Mouse (Mus musculus) CH12.LX (cell line): ENCODE data around the gene Hist1h1c. TPM values are rescaled to one million over a fixed set of nuclear protein-coding genes. Genes with fewer than 3 reads are reported as not detected.
"Not testable (repeated sequence)": the region's sequence is repeated elsewhere in the genome, so short reads cannot be mapped to it uniquely, and the experiment has no call there.

ENCODE experiments used
- DNase-seq: peaks from one replicate; pipeline ENCODE4 v3.0.0-alpha.2; 2013; ENCODE audit errors: extremely low read depth
- H3K27ac ChIP-seq: 2 replicates; pipeline ENCODE4 v1.5.1; 2012; ENCODE audit warnings: low read depth, mild to moderate bottlenecking, control low read depth, moderate library complexity; ENCODE audit not compliant: insufficient read depth
- H3K27me3 ChIP-seq: replicated peaks from 2 replicates; pipeline ENCODE3; 2012; ENCODE audit warnings: inconsistent platforms
- H3K36me3 ChIP-seq, 2 experiments: replicated peaks in 1 of 2; 2 replicates each; pipeline versions ENCODE3 to v1.6.1; 2012; ENCODE audit warnings: inconsistent platforms in 1 of 2, low read length in 1 of 2, mild to moderate bottlenecking in 1 of 2, mixed read lengths in 1 of 2, moderate library complexity in 1 of 2; ENCODE audit not compliant: control insufficient read depth in 1 of 2, insufficient read depth in 1 of 2
- H3K4me1 ChIP-seq, 2 experiments: 2 replicates each; pipeline ENCODE4 v1.6.1; 2012; ENCODE audit warnings: inconsistent platforms in 1 of 2, moderate library complexity in 1 of 2; ENCODE audit not compliant: insufficient read depth in 2 of 2, control insufficient read depth in 1 of 2
- H3K4me2 ChIP-seq: 2 replicates; pipeline ENCODE4 v1.6.1; 2012; ENCODE audit warnings: low read depth, mild to moderate bottlenecking, control low read depth; ENCODE audit not compliant: poor library complexity, insufficient read depth, severe bottlenecking
- H3K4me3 ChIP-seq, 3 experiments: fragments of 150-350 bp in 1 of 3; sonication (generic) in 1 of 3; replicated peaks in 1 of 3; 2 replicates each; pipeline versions ENCODE3 to v1.5.1; 2011 to 2012; ENCODE audit warnings: low read depth in 2 of 3, low read length in 2 of 3, mild to moderate bottlenecking in 2 of 3, moderate library complexity in 2 of 3, control low read depth in 1 of 3, improper control_type of control experiment in 1 of 3, inconsistent platforms in 1 of 3, mixed read lengths in 1 of 3; ENCODE audit not compliant: poor library complexity in 1 of 3
- H3K79me2 ChIP-seq: replicated peaks from 2 replicates; pipeline ENCODE4 v1.6.1; 2012; ENCODE audit warnings: mild to moderate bottlenecking, moderate library complexity; ENCODE audit not compliant: control insufficient read depth, poor library complexity, insufficient read depth, severe bottlenecking; ENCODE audit errors: extremely low read depth
- H3K9ac ChIP-seq: 2 replicates; pipeline ENCODE4 v1.6.1; 2012; ENCODE audit warnings: low read depth, mild to moderate bottlenecking, control low read depth, moderate library complexity; ENCODE audit not compliant: insufficient read depth
- H3K9me3 ChIP-seq: replicated peaks from 2 replicates; pipeline ENCODE3; 2012; ENCODE audit warnings: low read length, inconsistent platforms, mixed read lengths
- BHLHE40 ChIP-seq: IDR thresholded peaks from 2 replicates; pipeline ENCODE4 v1.6.1; 2011; ENCODE audit warnings: mild to moderate bottlenecking, low read depth, low read length, improper control_type of control experiment
- CHD1 ChIP-seq: IDR thresholded peaks from 2 replicates; pipeline ENCODE4 v1.6.1; 2012; ENCODE audit warnings: low read depth, low read length, improper control_type of control experiment, inconsistent platforms
- CHD2 ChIP-seq: IDR thresholded peaks from 2 replicates; pipeline ENCODE4 v1.6.1; 2011; ENCODE audit warnings: low read length, improper control_type of control experiment
- ELF1 ChIP-seq: IDR thresholded peaks from 2 replicates; pipeline ENCODE4 v1.6.1; 2014; ENCODE audit warnings: low read depth, mild to moderate bottlenecking, inconsistent platforms, low read length, improper control_type of control experiment
- IRF4 ChIP-seq: IDR thresholded peaks from 2 replicates; pipeline ENCODE4 v1.6.1; 2014; ENCODE audit warnings: low read depth, mild to moderate bottlenecking, inconsistent platforms, low read length, improper control_type of control experiment
- MAFK ChIP-seq: IDR thresholded peaks from 2 replicates; pipeline ENCODE4 v1.6.1; 2011; ENCODE audit warnings: low read length, improper control_type of control experiment; ENCODE audit not compliant: insufficient replicate concordance
- MAX ChIP-seq: IDR thresholded peaks from 2 replicates; pipeline ENCODE4 v1.6.1; 2011; ENCODE audit warnings: low read length, improper control_type of control experiment
- MAZ ChIP-seq: IDR thresholded peaks from 2 replicates; pipeline ENCODE4 v1.6.1; 2012; ENCODE audit warnings: low read depth, mild to moderate bottlenecking, inconsistent platforms, low read length, improper control_type of control experiment, moderate library complexity
- MXI1 ChIP-seq: IDR thresholded peaks from 2 replicates; pipeline ENCODE4 v1.6.1; 2011; ENCODE audit warnings: mild to moderate bottlenecking, low read depth, low read length, improper control_type of control experiment
- MYC ChIP-seq: IDR thresholded peaks from 2 replicates; pipeline ENCODE4 v1.6.1; 2011; ENCODE audit warnings: low read depth, mild to moderate bottlenecking, improper control_type of control experiment, low read length
- NELFE ChIP-seq: IDR thresholded peaks from 2 replicates; pipeline ENCODE4 v1.6.1; 2011; ENCODE audit warnings: low read depth, low read length, improper control_type of control experiment
- NRF1 ChIP-seq: IDR thresholded peaks from 2 replicates; pipeline ENCODE4 v1.6.1; 2014; ENCODE audit warnings: low read depth, mild to moderate bottlenecking, inconsistent platforms, low read length, improper control_type of control experiment, moderate library complexity
- PAX5 ChIP-seq: IDR thresholded peaks from 2 replicates; pipeline ENCODE4 v1.6.1; 2012; ENCODE audit warnings: low read length, inconsistent platforms, mixed read lengths
- POLR2A ChIP-seq: IDR thresholded peaks from 2 replicates; pipeline ENCODE4 v1.6.1; 2011; ENCODE audit warnings: low read depth, mild to moderate bottlenecking, improper control_type of control experiment, low read length
- POLR2AphosphoS2 ChIP-seq: IDR thresholded peaks from 2 replicates; pipeline ENCODE4 v1.6.1; 2011; ENCODE audit warnings: low read depth, low read length, improper control_type of control experiment
- RAD21 ChIP-seq: IDR thresholded peaks from 2 replicates; pipeline ENCODE4 v1.6.1; 2011; ENCODE audit warnings: low read depth, mild to moderate bottlenecking, low read length, improper control_type of control experiment, moderate library complexity
- RCOR1 ChIP-seq: conservative IDR thresholded peaks from 2 replicates; pipeline ENCODE4 v1.6.1; 2012; ENCODE audit warnings: low read depth, mild to moderate bottlenecking, inconsistent platforms, low read length, improper control_type of control experiment
- SIN3A ChIP-seq: IDR thresholded peaks from 2 replicates; pipeline ENCODE4 v1.6.1; 2012; ENCODE audit warnings: low read length, improper control_type of control experiment, inconsistent platforms
- TBP ChIP-seq: conservative IDR thresholded peaks from 2 replicates; pipeline ENCODE4 v1.6.1; 2011; ENCODE audit warnings: low read depth, low read length, improper control_type of control experiment
- TCF12 ChIP-seq: IDR thresholded peaks from 2 replicates; pipeline ENCODE4 v1.6.1; 2014; ENCODE audit warnings: low read depth, mild to moderate bottlenecking, inconsistent platforms, low read length, improper control_type of control experiment
- UBTF ChIP-seq: IDR thresholded peaks from 2 replicates; pipeline ENCODE4 v1.6.1; 2012; ENCODE audit warnings: low read depth, mild to moderate bottlenecking, inconsistent platforms, low read length, improper control_type of control experiment, moderate library complexity
- USF1 ChIP-seq: IDR thresholded peaks from 2 replicates; pipeline ENCODE4 v1.6.1; 2014; ENCODE audit warnings: low read depth, mild to moderate bottlenecking, inconsistent platforms, low read length, improper control_type of control experiment
- ZKSCAN1 ChIP-seq: IDR thresholded peaks from 2 replicates; pipeline ENCODE4 v1.6.1; 2012; ENCODE audit warnings: low read depth, inconsistent platforms, low read length, improper control_type of control experiment, borderline replicate concordance
- ZMIZ1 ChIP-seq: IDR thresholded peaks from 2 replicates; pipeline ENCODE4 v1.6.1; 2012; ENCODE audit warnings: low read depth, mild to moderate bottlenecking, inconsistent platforms, low read length, improper control_type of control experiment
- dilution Hi-C: fragments of 300-500 bp; cut with MboI; formaldehyde crosslinking; loops from 2 replicates; pipeline ENCODE4 v1.14.3; 2020; ENCODE audit warnings: low sequenced_read_pairs; ENCODE audit not compliant: extremely low pct_unique_long_range_greater_than_20kb, extremely low pct_ligation_motif_present
- in situ Hi-C: fragments of 300-500 bp; cut with MboI; formaldehyde crosslinking; loops from 3 replicates; pipeline ENCODE4 v1.14.3; 2019; ENCODE audit warnings: low sequenced_read_pairs, low pct_ligation_motif_present, low pct_unique_long_range_greater_than_20kb, mixed read lengths
- polyA plus RNA-seq: library from polyadenylated mRNA; unstranded; fragments of >175 nt; gene quantifications from 2 replicates; pipeline ENCODE4 v1.2.1, GENCODE M21; 2012; ENCODE audit warnings: low read depth; ENCODE audit not compliant: insufficient read length
- total RNA-seq, 2 experiments: library from RNA; depleted of rRNA; stranded (reverse); fragments of 300-350 nt in 1 of 2; fragments of >200 nt in 1 of 2; gene quantifications; 2 replicates each; pipeline ENCODE4 v1.2.3; 2012 to 2014

Hist1h1c gene
- total and polyA plus RNA-seq, 3 experiments, result 12.5 to 597 (median 22.8) TPM

DNA sequence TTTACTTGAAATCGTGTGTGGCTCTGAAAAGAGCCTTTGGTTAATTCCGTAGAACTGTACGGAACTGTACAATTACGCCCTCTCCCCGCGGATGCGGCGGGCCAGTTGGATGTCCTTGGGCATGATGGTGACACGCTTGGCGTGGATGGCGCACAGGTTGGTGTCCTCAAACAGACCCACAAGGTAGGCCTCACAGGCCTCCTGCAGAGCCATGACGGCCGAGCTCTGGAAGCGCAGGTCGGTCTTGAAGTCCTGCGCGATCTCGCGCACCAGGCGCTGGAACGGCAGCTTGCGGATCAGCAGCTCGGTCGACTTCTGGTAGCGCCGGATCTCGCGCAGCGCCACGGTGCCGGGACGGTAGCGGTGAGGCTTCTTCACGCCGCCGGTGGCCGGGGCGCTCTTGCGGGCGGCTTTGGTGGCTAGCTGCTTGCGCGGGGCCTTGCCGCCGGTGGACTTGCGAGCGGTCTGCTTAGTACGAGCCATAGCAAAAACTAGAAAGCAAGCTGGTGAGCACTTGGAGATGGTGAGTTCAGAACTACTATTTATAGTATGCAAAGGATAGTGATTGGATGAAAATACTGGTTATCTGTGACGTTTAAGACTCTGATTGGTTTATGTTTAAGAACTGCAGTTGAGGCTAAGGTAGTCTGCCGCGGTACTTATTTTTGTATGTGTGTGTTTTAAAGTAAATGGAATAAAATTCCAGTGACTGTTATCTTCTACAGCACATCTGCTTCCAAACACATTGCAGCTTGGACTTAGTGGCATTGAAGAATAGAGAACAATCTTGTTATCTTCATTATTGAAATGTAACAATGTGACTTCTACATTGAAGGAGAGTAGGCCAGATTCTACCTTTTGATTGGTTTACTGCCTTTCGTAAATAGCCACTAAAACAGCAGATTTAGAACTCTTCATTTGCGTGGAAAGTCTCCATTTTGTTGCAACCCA, 23.5 kb downstream of the Hist1h1c start, which contains the start of gene Hist1h3a:
Gene Hist1h3a (minus strand): TSS at position 516 of the 951 bp plus-strand sequence.
- dilution Hi-C loops, result not testable (repeated sequence)
- peak; percentile 89 for DNase-seq

DNA sequence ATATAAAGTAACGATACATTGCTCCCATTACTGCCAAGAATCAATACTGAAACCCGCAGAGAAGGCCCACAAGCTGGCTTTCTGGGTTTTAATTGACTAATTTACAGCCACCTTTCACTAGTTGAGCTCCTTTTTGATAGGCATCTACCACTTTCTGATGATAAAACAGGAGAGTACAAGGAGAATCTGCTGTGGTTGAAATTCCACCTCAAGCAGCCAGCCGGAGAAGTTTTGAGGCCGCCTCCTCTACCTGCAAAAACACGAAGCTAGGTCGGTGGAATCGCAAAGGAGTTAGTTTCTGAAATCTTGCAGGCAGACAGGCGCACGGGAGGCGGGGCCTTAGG, 24.6 kb downstream of the Hist1h1c start:
- Histone ChIP-seq H3K36me3 (no peaks in the 10 kb centered on the region), H3K79me2 (no peaks in the 10 kb centered on the region)
- TF ChIP-seq BHLHE40 (no peak), IRF4 (peak; percentile 31; the same call in 1 of the 2 replicates), USF1 (no peak), MYC (0 out of 2 replicates have a peak, but pooled peaks have one; percentile 54), TCF12 (no peak), MAZ (peak; percentile 66; the same call in 1 of the 2 replicates), MXI1 (peak; percentile 50), PAX5 (no peak), CHD2 (0 out of 2 replicates have a peak, but pooled peaks have one; percentile 49), RAD21 (no peak), ZKSCAN1 (no peak), MAFK (0 out of 2 replicates have a peak, but pooled peaks have one; percentile 36), NRF1 (peak; percentile 40)
- TF ChIP-seq, all 38 proteins: peak for 7
- no peak for DNase-seq
- H3K4me1 ChIP-seq, result peaks cover 3 to 34% of the 10 kb centered on the region in 2 experiments; a peak in 3 of 4 replicates
- H3K27me3 ChIP-seq, result no peaks in the 10 kb centered on the region
- H3K4me3 ChIP-seq, result peak overlapping the region; percentile 6 to 37 (median 36)
- H3K9ac ChIP-seq, result peak overlapping the region; percentile 99
- in situ Hi-C loops, result loop anchor here (25.0 kb wide), 1 partner anchor 1726 kb away; the partner anchor contains the start of genes Hist1h2ag, Hist1h2ah, Hist1h2bj and Hist1h2bk
- dilution Hi-C loops, result no loop called here
- no peaks in the 10 kb centered on the region for H3K9me3 ChIP-seq
- H3K27ac ChIP-seq, result peak overlapping the region; percentile 88
- peak overlapping the region; percentile 98 for H3K4me2 ChIP-seq

More for the DNA sequence above, 23.5 kb downstream of the Hist1h1c start, which contains the start of gene Hist1h3a:
- not testable (repeated sequence) for H3K36me3 ChIP-seq, H3K9me3 ChIP-seq, H3K27me3 ChIP-seq, H3K79me2 ChIP-seq
- H3K4me2 ChIP-seq, result peak within 1 kb of the TSS; percentile 98
- peaks cover 3 to 44% of the 10 kb centered on the region in 2 experiments; a peak in 3 of 4 replicates for H3K4me1 ChIP-seq
- TF ChIP-seq CHD1 (peak; percentile 92; the same call in 1 of the 2 replicates), ZMIZ1 (peak; percentile 100), CHD2 (peak; percentile 88), TBP (peak; percentile 99), RCOR1 (0 out of 2 replicates have a peak, but pooled peaks have one; percentile 24), ELF1 (peak; percentile 3; the same call in 1 of the 2 replicates), SIN3A (0 out of 2 replicates have a peak, but pooled peaks have one; percentile 37), POLR2A (peak; percentile 96), NELFE (peak; percentile 99), MYC (peak; percentile 51; the same call in 1 of the 2 replicates), TCF12 (peak; percentile 79), MAX (peak; percentile 70), UBTF (peak; percentile 95), POLR2AphosphoS2 (peak; percentile 98), IRF4 (peak; percentile 19; the same call in 1 of the 2 replicates)
- in situ Hi-C loops, result loop anchor here (25.0 kb wide), 1 partner anchor 1725 kb away; the partner anchor contains the start of genes Hist1h2ag, Hist1h2ah, Hist1h2bj and Hist1h2bk
- peak within 1 kb of the TSS; percentile 13 to 59 (median 40) for H3K4me3 ChIP-seq
- H3K27ac ChIP-seq, result peak within 1 kb of the TSS; percentile 97
- H3K9ac ChIP-seq, result peak within 1 kb of the TSS; percentile 99
